Mouse (Mus musculus) G1E (cell line): ENCODE data around the gene Suv39h2.

Experiments
- CTCF ChIP-seq: IDR thresholded peaks from 2 replicates; pipeline ENCODE4 v1.5.1; 2012; ENCODE audit warnings: low read depth, low read length, inconsistent platforms, mixed read lengths
- POLR2AphosphoS5 ChIP-seq: IDR thresholded peaks from 2 replicates; pipeline ENCODE4 v1.6.1; 2012; ENCODE audit warnings: low read depth, low read length, inconsistent platforms; ENCODE audit not compliant: insufficient replicate concordance

DNA sequence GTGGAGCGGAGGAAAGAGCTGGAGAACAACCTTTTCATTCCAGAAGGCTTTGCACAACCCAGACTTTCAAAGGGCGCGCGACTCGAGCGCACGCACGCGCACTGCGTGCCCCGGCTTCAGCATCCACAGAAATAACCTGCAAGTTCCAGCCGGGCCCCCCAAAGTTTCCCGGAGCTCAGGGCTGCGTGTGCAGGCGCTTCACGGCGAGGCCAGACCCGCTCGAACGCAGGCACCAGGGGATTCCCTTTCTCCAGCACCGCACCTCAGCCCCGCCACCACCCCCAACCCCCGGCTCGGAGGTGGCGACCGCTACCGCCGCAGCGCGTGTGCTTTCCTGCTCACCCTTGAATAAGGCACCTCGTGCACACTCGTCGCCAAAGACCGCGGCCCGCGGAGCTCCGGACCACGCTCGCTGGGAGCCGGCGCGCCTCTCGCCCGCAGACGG lies 448 bp downstream of the Suv39h2 start:
- no peak for TF ChIP-seq CTCF
- TF ChIP-seq POLR2AphosphoS5: no peak
